Mouse (Mus musculus): ENCODE measurements around the gene Itpr2. TPM values are rescaled to one million over a fixed set of nuclear protein-coding genes. Genes with fewer than 3 reads are reported as not detected.
"Not testable (repeated sequence)": the region's sequence is repeated elsewhere in the genome, so short reads cannot be mapped to it uniquely, and the experiment has no call there.

Gene Itpr2
- polyA plus RNA-seq, 1 experiment from 2014 or later: 6.1 TPM

DNA sequence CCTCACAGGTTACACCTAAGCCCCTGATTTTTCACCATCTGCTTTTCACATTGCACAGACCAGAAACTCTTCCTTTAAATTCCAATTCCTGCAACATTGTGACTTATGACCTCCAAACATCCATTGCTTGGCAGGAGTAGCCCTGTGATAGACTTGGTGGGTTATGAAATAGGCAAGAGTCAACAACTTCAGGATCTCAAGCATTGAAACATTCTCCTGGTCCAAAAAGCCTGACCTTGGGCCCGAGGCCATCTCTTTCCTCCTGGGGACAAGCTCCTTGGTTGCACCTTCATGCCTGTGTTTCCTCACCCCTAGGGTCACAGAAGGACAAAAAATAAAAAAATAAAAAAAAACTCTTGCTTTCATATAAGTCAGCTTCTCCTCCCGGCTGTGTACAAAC, 32.1 kb downstream of the Itpr2 start:
- WGBS: 86% methylated on average over 2 of the region's 2 CpGs

DNA sequence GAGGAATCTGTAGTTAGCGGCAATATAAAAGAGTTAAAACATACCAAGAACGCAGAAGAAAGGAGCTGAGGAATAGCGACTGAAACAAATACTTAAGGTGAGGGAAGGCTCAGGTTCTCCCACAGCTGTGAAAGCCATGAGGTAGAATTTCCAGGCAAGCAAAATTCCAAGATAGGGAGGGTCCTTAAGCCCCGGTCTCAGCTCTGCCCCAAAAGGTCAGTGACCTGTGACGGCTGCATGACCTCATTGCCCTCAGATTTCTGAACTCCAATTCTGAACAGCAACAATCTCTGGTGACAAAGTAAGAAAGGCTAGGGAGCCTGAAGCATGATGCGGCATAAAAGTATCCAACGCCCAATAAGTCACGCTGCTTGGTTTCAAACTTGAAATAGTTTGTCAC, 33.7 kb downstream of the Itpr2 start:
- Histone ChIP-seq H3K27me3 (ENCODE audit: control insufficient read depth, insufficient read depth, low read length) (no peaks in the 10 kb centered on the region), H3K4me1 (ENCODE audit: control insufficient read depth, insufficient read depth, low read length) (no peaks in the 10 kb centered on the region), H3K36me3 (ENCODE audit: control insufficient read depth, insufficient read depth, low read length) (no peaks in the 10 kb centered on the region), H3K4me3 (ENCODE audit: low read depth, low read length) (no peak overlapping the region), H3K27ac (ENCODE audit: low read depth, low read length) (no peak overlapping the region), H3K9ac (replicated peaks; ENCODE audit: low read depth, low read length) (no peak overlapping the region), H3K9me3 (ENCODE audit: control insufficient read depth, low read length) (no peaks in the 10 kb centered on the region), H3K4me2 (ENCODE audit: low read depth, low read length) (no peak overlapping the region)
- ATAC-seq (ENCODE audit: low read depth): no peak
- WGBS: 74% methylated on average over 8 of the region's 8 CpGs

More for the DNA sequence above, 32.1 kb downstream of the Itpr2 start:
- Histone ChIP-seq H3K4me3 (ENCODE audit: low read depth, low read length) (no peak overlapping the region), H3K9ac (replicated peaks; ENCODE audit: low read depth, low read length) (no peak overlapping the region), H3K27ac (ENCODE audit: low read depth, low read length) (no peak overlapping the region), H3K4me2 (ENCODE audit: low read depth, low read length) (no peak overlapping the region), H3K36me3 (ENCODE audit: control insufficient read depth, insufficient read depth, low read length) (no peaks in the 10 kb centered on the region), H3K27me3 (ENCODE audit: control insufficient read depth, insufficient read depth, low read length) (no peaks in the 10 kb centered on the region), H3K4me1 (ENCODE audit: control insufficient read depth, insufficient read depth, low read length) (no peaks in the 10 kb centered on the region), H3K9me3 (ENCODE audit: control insufficient read depth, low read length) (no peaks in the 10 kb centered on the region)
- ATAC-seq (ENCODE audit: low read depth): no peak

DNA sequence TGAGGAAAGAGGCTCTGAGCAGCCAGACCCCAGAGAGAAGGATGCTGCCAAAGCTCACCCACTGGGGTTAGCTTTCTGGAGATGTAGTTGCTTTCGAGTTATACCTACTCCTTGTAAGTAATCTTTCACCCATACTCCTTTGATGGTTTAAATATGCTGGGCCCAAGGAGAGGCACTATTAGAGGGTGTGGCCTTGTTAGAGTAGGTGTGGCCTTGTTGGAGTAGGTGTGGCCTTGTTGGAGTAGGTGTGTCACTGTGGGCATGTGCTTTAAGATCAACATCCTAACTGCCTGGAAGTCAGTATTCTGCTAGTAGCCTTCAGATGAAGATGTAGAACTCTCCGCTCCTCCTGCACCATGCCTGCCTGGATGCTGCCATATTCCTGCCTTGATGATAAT, 37.4 kb downstream of the Itpr2 start:
- H3K9ac ChIP-seq (replicated peaks; ENCODE audit: low read depth, low read length); H3K27ac ChIP-seq (ENCODE audit: low read depth, low read length); H3K36me3 ChIP-seq (ENCODE audit: control insufficient read depth, insufficient read depth, low read length); ATAC-seq (ENCODE audit: low read depth); H3K4me3 ChIP-seq (ENCODE audit: low read depth, low read length); H3K4me1 ChIP-seq (ENCODE audit: control insufficient read depth, insufficient read depth, low read length); H3K27me3 ChIP-seq (ENCODE audit: control insufficient read depth, insufficient read depth, low read length); H3K4me2 ChIP-seq (ENCODE audit: low read depth, low read length); H3K9me3 ChIP-seq (ENCODE audit: control insufficient read depth, low read length): not testable (repeated sequence)
- 91% methylated on average over 2 of the region's 2 CpGs for WGBS

DNA sequence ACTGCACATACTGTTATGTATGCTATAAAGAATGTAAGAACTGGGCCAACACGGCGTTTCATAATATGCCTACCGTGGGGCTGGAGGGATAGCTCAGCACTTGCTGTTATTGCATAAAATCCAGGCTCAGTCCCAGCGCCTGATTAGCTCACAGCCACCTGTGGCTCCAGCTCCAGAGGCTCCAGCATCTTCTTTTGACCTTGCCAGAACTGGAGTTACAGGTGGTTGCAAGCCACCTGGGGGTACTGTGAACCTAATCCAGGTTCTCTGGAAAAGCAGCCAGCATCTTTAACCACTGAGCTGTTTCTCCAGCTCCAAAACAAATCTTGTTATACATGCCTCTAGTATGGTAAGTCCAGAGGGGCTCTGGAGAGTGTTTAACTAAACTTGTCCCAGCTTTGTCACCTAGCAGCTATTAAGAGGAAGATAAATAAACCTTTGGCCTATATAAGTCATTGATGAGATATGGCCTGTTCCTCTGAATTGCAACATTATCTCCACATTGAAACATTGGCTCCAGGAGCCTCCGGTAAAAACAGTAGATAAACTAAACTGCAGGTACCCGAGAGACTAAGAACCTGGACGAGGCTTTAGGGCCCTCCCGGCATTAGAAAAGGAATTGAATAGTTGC, 37.9 kb downstream of the Itpr2 start:
- H3K27ac ChIP-seq (ENCODE audit: low read depth, low read length): no peak overlapping the region
- H3K4me1 ChIP-seq (ENCODE audit: control insufficient read depth, insufficient read depth, low read length): no peaks in the 10 kb centered on the region
- H3K9me3 ChIP-seq (ENCODE audit: control insufficient read depth, low read length): no peaks in the 10 kb centered on the region
- WGBS: 87% methylated on average over 8 of the region's 8 CpGs
- H3K9ac ChIP-seq (replicated peaks; ENCODE audit: low read depth, low read length): no peak overlapping the region
- ATAC-seq (ENCODE audit: low read depth): no peak
- H3K4me3 ChIP-seq (ENCODE audit: low read depth, low read length): no peak overlapping the region
- no peaks in the 10 kb centered on the region for H3K36me3 ChIP-seq (ENCODE audit: control insufficient read depth, insufficient read depth, low read length)
- no peak overlapping the region for H3K4me2 ChIP-seq (ENCODE audit: low read depth, low read length)
- H3K27me3 ChIP-seq (ENCODE audit: control insufficient read depth, insufficient read depth, low read length): no peaks in the 10 kb centered on the region

DNA sequence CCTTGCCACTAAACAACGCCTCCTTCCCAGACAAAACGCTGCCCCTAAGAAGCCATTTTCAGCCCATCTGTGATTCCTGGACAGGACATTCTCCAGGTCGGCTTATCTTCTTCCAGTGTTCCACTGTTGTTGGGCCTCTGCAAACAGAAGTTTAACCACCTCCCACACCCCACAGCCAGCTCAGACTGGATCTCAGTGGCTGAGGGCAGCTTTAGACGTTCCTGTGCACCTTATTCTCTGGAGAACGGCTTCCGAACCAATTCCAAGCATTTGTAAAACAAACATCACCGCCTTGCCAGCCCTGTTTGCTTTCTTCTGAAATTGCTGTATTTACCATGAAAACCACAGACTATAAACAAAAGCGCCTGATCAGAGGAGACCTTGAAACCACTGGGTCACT, 41.1 kb downstream of the Itpr2 start:
- Histone ChIP-seq H3K4me1 (ENCODE audit: control insufficient read depth, insufficient read depth, low read length) (no peaks in the 10 kb centered on the region), H3K4me2 (ENCODE audit: low read depth, low read length) (no peak overlapping the region), H3K9me3 (ENCODE audit: control insufficient read depth, low read length) (no peaks in the 10 kb centered on the region), H3K4me3 (ENCODE audit: low read depth, low read length) (no peak overlapping the region), H3K36me3 (ENCODE audit: control insufficient read depth, insufficient read depth, low read length) (no peaks in the 10 kb centered on the region), H3K27me3 (ENCODE audit: control insufficient read depth, insufficient read depth, low read length) (no peaks in the 10 kb centered on the region), H3K9ac (replicated peaks; ENCODE audit: low read depth, low read length) (no peak overlapping the region), H3K27ac (ENCODE audit: low read depth, low read length) (no peak overlapping the region)
- WGBS: 71% methylated on average over 8 of the region's 8 CpGs
- no peak for ATAC-seq (ENCODE audit: low read depth)

DNA sequence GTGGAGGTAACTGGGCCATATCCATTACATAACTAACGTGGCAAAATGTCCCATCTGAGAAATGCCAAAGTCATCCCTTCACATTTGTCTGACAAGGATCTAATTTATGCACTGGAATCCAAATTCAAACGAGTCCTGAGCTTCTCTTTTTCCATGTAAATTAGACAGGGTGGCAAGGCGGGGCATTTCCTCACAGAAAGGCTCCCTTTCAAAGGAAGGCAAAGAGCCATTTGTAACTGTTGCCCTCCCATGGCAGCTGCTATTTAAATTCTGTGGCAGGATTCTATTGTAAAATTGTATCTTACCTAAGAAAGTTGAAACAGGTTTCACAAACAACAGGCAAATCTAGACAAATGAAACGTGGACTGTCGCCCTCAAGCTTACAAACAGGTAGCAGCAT, 43.6 kb downstream of the Itpr2 start:
- Histone ChIP-seq H3K4me3 (ENCODE audit: low read depth, low read length) (no peak overlapping the region), H3K9ac (replicated peaks; ENCODE audit: low read depth, low read length) (no peak overlapping the region), H3K4me1 (ENCODE audit: control insufficient read depth, insufficient read depth, low read length) (no peaks in the 10 kb centered on the region), H3K27ac (ENCODE audit: low read depth, low read length) (no peak overlapping the region), H3K27me3 (ENCODE audit: control insufficient read depth, insufficient read depth, low read length) (no peaks in the 10 kb centered on the region), H3K4me2 (ENCODE audit: low read depth, low read length) (no peak overlapping the region), H3K9me3 (ENCODE audit: control insufficient read depth, low read length) (no peaks in the 10 kb centered on the region), H3K36me3 (ENCODE audit: control insufficient read depth, insufficient read depth, low read length) (no peaks in the 10 kb centered on the region)
- ATAC-seq (ENCODE audit: low read depth): no peak
- 25% methylated on average over 5 of the region's 5 CpGs for WGBS

DNA sequence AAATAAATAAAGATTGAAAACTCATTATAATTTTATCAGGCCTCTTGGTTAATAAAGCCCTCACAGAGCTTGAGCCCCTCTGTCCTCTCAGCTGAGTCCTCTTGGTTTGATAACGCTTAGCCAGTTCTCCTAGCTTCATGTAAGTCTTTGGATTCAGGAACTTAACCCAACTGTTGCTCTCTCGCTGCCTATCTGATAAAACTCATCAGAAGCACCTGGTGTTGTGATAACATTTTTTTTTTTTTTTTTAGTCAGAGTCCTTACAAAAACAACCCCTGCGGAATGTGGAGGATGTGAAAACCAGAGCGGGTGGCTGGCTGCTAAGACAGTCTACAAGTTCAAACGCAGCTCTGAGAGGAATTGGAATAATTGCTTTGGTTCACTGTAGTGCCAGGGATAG, 45.3 kb downstream of the Itpr2 start:
- WGBS: 88% methylated on average over 5 of the region's 5 CpGs

DNA sequence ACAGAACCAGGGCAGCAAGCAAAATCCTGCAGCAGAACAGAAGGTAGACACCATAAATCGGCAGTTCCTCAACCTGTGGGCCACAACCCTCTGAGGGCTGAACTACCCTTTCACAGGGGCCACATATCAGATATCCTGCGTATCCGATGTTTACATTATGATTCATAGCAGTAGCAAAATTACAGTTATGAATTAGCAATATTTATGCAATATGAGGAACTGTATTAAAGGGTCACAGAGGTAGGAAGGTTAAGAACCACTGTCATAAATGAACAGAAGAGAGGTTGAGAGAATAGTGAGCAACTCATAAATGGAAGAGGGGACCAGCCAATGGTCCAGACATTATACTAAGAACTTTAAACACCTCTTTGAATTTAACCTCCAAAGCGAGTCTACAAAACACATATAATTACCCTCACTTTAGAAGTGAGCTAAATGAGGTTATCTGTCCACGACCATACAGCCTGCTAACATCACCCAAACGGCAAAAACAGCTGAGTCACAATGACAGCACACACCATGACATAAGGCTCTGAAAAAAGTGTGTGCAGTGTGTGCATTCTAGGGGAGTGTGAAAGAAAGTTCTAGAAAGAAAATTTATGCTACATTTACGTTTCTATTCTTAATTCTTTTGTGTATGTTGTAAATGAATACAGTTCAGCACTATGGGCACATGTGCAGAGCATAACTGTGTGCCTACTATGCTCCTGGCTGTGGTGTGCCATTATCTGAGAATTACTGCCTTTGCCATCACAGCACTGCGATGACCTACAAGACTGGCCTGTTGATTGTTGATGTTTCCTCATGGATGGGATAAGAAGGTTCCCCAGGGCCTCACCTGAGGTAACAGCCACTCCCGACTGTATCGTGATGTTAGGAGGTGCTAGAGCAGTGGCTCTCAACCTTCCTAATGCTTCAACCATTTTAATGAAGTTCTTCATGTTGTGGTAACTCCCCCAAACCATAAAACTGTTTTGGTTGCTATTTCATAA, 47.2 kb downstream of the Itpr2 start:
- H3K4me1 ChIP-seq (ENCODE audit: control insufficient read depth, insufficient read depth, low read length): no peaks in the 10 kb centered on the region
- H3K9me3 ChIP-seq (ENCODE audit: control insufficient read depth, low read length): no peaks in the 10 kb centered on the region
- ATAC-seq (ENCODE audit: low read depth): no peak
- no peak overlapping the region for H3K27ac ChIP-seq (ENCODE audit: low read depth, low read length)
- H3K27me3 ChIP-seq (ENCODE audit: control insufficient read depth, insufficient read depth, low read length): no peaks in the 10 kb centered on the region
- no peak overlapping the region for H3K9ac ChIP-seq (replicated peaks; ENCODE audit: low read depth, low read length)
- 87% methylated on average over 10 of the region's 10 CpGs for WGBS
- H3K4me3 ChIP-seq (ENCODE audit: low read depth, low read length): no peak overlapping the region
- no peaks in the 10 kb centered on the region for H3K36me3 ChIP-seq (ENCODE audit: control insufficient read depth, insufficient read depth, low read length)
- H3K4me2 ChIP-seq (ENCODE audit: low read depth, low read length): no peak overlapping the region

More for the DNA sequence above, 45.3 kb downstream of the Itpr2 start:
- no peaks in the 10 kb centered on the region for H3K36me3 ChIP-seq (ENCODE audit: control insufficient read depth, insufficient read depth, low read length)
- no peak overlapping the region for H3K4me3 ChIP-seq (ENCODE audit: low read depth, low read length)
- H3K9me3 ChIP-seq (ENCODE audit: control insufficient read depth, low read length): no peaks in the 10 kb centered on the region
- H3K4me2 ChIP-seq (ENCODE audit: low read depth, low read length): no peak overlapping the region
- H3K27me3 ChIP-seq (ENCODE audit: control insufficient read depth, insufficient read depth, low read length): no peaks in the 10 kb centered on the region
- H3K27ac ChIP-seq (ENCODE audit: low read depth, low read length): no peak overlapping the region
- no peak for ATAC-seq (ENCODE audit: low read depth)
- H3K9ac ChIP-seq (replicated peaks; ENCODE audit: low read depth, low read length): no peak overlapping the region
- no peaks in the 10 kb centered on the region for H3K4me1 ChIP-seq (ENCODE audit: control insufficient read depth, insufficient read depth, low read length)

DNA sequence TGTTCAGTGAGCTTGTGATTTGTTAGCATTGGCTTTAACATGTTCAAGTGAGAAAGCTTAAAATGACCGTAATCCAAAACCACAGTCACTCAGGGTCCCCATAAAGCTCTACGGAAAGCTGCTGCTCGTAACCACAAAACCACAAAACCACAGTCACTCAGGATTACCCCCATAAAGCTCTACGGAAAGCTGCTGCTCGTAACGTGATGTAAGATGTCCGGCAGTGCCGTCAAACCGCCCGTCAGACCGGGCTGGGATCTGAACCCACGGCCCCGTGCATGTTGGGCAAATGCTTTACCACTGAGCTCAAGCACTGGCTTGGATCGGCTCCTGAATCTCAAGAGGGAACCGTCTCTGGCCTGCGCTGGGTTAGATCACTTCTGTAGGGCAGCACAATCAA, 49.5 kb downstream of the Itpr2 start:
- Histone ChIP-seq H3K27ac (ENCODE audit: low read depth, low read length) (no peak overlapping the region), H3K4me2 (ENCODE audit: low read depth, low read length) (no peak overlapping the region), H3K27me3 (ENCODE audit: control insufficient read depth, insufficient read depth, low read length) (no peaks in the 10 kb centered on the region), H3K9me3 (ENCODE audit: control insufficient read depth, low read length) (no peaks in the 10 kb centered on the region), H3K4me3 (ENCODE audit: low read depth, low read length) (no peak overlapping the region), H3K9ac (replicated peaks; ENCODE audit: low read depth, low read length) (no peak overlapping the region), H3K4me1 (ENCODE audit: control insufficient read depth, insufficient read depth, low read length) (no peaks in the 10 kb centered on the region), H3K36me3 (ENCODE audit: control insufficient read depth, insufficient read depth, low read length) (no peaks in the 10 kb centered on the region)
- ATAC-seq (ENCODE audit: low read depth): no peak
- 87% methylated on average over 16 of the region's 16 CpGs for WGBS

All from neural tube, embryonic 14.5 days (tissue).